Comparison of ENCODE assay signal across 39 mouse cellular contexts in the genomic region with DNA sequence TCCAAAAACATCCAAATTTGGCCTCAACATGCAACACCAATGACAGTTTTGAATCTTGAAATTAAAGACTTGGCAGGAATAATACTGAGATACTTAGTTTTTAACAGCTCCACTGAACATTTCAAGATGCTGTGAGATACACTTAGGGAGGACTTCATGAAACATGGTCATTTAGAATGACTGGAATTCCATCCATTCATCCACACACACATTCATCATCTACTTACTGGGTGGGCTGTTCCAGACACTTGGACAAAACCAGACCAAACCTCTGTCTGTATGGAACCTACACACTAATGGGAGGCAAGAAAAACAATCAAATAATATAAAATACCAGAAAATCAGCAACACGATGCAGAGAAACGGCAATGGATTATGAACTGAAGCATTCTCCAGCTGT. TPM values are rescaled to one million over a fixed set of nuclear protein-coding genes. Genes with fewer than 3 reads are reported as not detected.
"Had no signal": no experiment of that assay in that cellular context is flagged by ENCODE, and none has a peak within 500 bp of the region (broad histone marks: within the 10 kb centered on the region; RNA-seq: fewer than 3 reads in every experiment).

No protein-coding gene starts in this region.

- H3K27ac ChIP-seq: heart, embryonic 10.5 days; hindbrain, embryonic 13.5 days; hindbrain, embryonic 15.5 days; hindbrain, postnatal 0 days; kidney, embryonic 15.5 days; limb, embryonic 13.5 days; limb, embryonic 15.5 days; liver, embryonic 12.5 days had no signal

- H3K4me1 ChIP-seq: liver, embryonic 12.5 days had no signal

- H3K9me3 ChIP-seq: heart, embryonic 10.5 days; heart, embryonic 12.5 days; hindbrain, embryonic 13.5 days; hindbrain, embryonic 15.5 days; kidney, embryonic 15.5 days; limb, embryonic 13.5 days; limb, embryonic 15.5 days; liver, embryonic 12.5 days had no signal

- H3K4me3 ChIP-seq: heart, embryonic 10.5 days; heart, embryonic 12.5 days; hindbrain, embryonic 13.5 days; hindbrain, embryonic 15.5 days; kidney, embryonic 15.5 days; limb, embryonic 13.5 days; limb, embryonic 15.5 days; liver, embryonic 12.5 days had no signal

- H3K27me3 ChIP-seq: heart, embryonic 12.5 days; hindbrain, embryonic 13.5 days; hindbrain, embryonic 15.5 days; kidney, embryonic 15.5 days; limb, embryonic 13.5 days; limb, embryonic 15.5 days; liver, embryonic 12.5 days had no signal

- ATAC-seq: forebrain, postnatal 0 days; hindbrain, postnatal 0 days; liver, embryonic 12.5 days had no signal

- H3K36me3 ChIP-seq: heart, embryonic 10.5 days; heart, embryonic 12.5 days; hindbrain, embryonic 13.5 days; hindbrain, embryonic 15.5 days; kidney, embryonic 15.5 days; limb, embryonic 13.5 days; limb, embryonic 15.5 days; liver, embryonic 12.5 days had no signal

- H3K9ac ChIP-seq: forebrain, postnatal 0 days; heart, embryonic 12.5 days; hindbrain, embryonic 13.5 days; hindbrain, embryonic 15.5 days; kidney, embryonic 15.5 days; limb, embryonic 13.5 days; limb, embryonic 15.5 days; liver, embryonic 12.5 days had no signal

- DNase-seq: forebrain, postnatal 0 days; gastrocnemius, postnatal 14 days; gastrocnemius, postnatal 36 days; heart, adult 18-20 months; heart, postnatal 10 days; kidney, adult 11 months; kidney, adult 2 months; kidney, adult 9 months; kidney, postnatal 10 days; kidney, postnatal 36 days; layer of hippocampus, adult 9-11 months; layer of hippocampus, postnatal 36 days had no signal

- H3K4me2 ChIP-seq: heart, embryonic 12.5 days; hindbrain, embryonic 13.5 days; hindbrain, embryonic 15.5 days; kidney, embryonic 15.5 days; limb, embryonic 13.5 days; limb, embryonic 15.5 days; liver, embryonic 12.5 days had no signal

RNA-seq across cellular contexts. Expression of a gene that starts 42.8 kb away (rescaled TPM):
- total RNA-seq: gastrocnemius, adult 18-20 months; gastrocnemius, adult 8-10 months; gastrocnemius, postnatal 14 days; gastrocnemius, postnatal 36 days; heart, adult 18-20 months; heart, adult 8-10 months; heart, postnatal 10 days; heart, postnatal 25 days; hematopoietic stem cell, adult 5-6 weeks; hindbrain, postnatal 0 days; layer of hippocampus, adult 18-20 months; layer of hippocampus, adult 8-10 months; layer of hippocampus, postnatal 14 days; layer of hippocampus, postnatal 36 days; left cerebral cortex, adult 18-20 months; left cerebral cortex, adult 8-10 months; left cerebral cortex, postnatal 10 days; left cerebral cortex, postnatal 36 days; liver, adult 2 months had no signal
- polyA plus RNA-seq: gonadal fat pad, adult 2 months; heart, embryonic 10.5 days; heart, embryonic 12.5 days; heart, embryonic 14.5 days; heart, embryonic 16.5 days; hindbrain, embryonic 11.5 days; hindbrain, embryonic 13.5 days; hindbrain, embryonic 15.5 days; hindbrain, postnatal 0 days; kidney, adult 2 months; kidney, embryonic 15.5 days; large intestine, adult 2 months; limb, embryonic 13.5 days; limb, embryonic 15.5 days; liver, adult 2 months; liver, embryonic 12.5 days had no signal
